Mouse (Mus musculus): ENCODE measurements around the gene Rab3a.

GRCm38 (mm10) chr8:70743656-70744590, 10.6 kb upstream of the Rab3a start:
- TF ChIP-seq POLR2A (IDR thresholded peaks at IDR 0.05; ENCODE audit: extremely low read depth, insufficient read depth, low read length) (no peak), CTCF (IDR thresholded peaks at IDR 0.05; ENCODE audit: extremely low read depth, insufficient read depth, low read length) (no peak)
